Mouse (Mus musculus): Measurements from ENCODE around the gene Fam160a1.

The Fam160a1 gene

DNA sequence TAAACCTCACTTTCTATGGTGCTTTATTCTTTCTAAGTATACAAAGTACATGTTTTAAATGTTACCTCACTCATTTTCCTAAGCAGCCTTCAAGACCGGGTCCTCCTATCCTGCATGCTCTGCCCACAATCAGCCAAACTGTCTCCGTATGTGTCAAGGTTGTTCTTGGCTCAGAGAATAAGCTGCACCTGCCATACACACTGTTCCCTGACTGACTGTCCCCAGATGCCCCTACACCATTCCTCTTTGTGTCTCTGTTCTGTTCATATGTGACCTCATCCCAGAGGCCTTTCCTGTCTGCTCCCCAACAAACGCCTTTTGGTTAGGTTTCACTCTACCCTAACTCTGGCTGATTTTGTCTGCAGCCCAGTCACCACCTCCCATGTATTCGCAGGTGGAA lies 10.2 kb upstream of the Fam160a1 start:
- DNase-seq (ENCODE audit: low read depth), result no peak

DNA sequence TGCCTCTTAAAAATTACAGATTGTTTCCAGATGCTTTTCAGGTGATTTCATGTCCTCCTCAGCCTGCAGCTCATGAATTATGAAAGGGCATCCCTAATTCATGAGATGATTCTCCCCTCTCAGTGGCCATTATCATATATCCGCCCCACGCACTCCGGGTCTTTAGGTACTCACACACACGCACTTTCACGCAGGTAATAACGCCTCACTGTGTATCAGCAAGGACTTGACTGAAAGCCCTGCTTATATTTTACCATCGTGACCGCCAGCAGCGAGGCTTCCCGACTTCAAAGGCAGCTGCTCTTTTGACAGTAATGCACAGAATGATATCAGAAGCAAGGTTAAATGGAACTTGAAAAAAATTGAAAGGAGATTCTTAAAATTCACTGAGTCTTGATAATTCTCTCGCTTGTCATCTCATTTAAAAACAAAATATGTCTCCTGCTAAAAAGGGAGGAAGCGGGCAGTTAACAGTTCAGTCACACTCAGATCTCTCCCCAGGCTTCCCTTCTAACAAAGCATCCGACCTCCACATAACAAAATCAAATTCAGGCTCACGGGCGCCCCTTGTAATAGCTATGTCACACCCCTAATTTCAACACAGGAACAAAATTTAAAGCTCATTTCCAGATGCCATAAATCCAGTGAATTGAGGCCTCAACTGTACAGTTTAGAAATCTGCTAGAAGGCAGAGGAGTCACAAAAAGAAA lies 3.9 kb upstream of the Fam160a1 start:
- DNase-seq (ENCODE audit: low read depth), result no peak

- DNase-seq (ENCODE audit: low read depth), result peak; percentile 39
These were observed 2.2 kb upstream of the Fam160a1 start for GRCm38 (mm10) chr3:85819319-85819718.

DNA sequence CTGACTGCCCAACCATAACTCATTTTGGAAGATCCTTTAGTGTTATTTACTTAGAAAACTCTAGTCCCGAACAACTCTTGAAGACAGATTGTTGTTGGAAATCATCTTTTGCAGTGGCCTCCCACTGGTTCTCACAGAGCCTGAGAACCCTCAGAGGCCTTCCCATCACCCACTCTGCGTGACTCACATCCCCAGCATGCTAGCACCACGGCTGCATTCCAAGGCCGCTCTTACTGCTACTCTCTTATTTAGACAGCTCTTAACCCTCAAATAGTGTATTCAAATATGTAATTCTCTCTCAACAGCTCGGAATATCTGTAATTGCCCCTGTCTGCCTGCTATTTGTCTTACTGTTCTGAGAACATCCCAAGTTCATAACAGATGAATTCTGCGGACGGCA lies 2.9 kb downstream of the Fam160a1 start:
- DNase-seq (ENCODE audit: low read depth), result peak; percentile 90

GRCm38 (mm10) chr3:85813101-85814014 lies 3.7 kb downstream of the Fam160a1 start:
- DNase-seq (ENCODE audit: low read depth), result peak; percentile 61

- no peak for DNase-seq (ENCODE audit: low read depth)
These were observed 5.1 kb downstream of the Fam160a1 start for GRCm38 (mm10) chr3:85812010-85812409.

- DNase-seq (ENCODE audit: low read depth), result peak; percentile 34
These were observed 23.9 kb downstream of the Fam160a1 start for GRCm38 (mm10) chr3:85793166-85793565.

DNA sequence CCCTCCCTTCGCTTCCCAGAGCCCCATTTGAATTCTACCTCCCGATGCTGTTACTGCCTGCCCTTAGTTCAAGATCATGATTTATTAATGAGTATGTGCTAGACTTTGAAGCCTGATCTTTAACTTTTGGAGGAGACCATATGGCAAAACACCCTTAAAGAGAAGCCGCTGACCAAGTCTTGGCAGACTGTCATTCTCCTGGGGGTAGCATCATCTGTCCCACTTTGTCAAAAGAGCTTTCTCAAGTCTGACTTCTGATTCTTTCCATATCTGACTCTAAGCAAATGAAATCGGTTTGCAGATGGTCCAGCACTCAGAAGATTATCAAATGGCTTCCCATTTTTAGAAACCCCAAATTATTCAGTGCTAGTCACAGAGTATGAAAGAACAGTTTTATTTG lies 27.3 kb downstream of the Fam160a1 start:
- DNase-seq (ENCODE audit: low read depth), result no peak

DNA sequence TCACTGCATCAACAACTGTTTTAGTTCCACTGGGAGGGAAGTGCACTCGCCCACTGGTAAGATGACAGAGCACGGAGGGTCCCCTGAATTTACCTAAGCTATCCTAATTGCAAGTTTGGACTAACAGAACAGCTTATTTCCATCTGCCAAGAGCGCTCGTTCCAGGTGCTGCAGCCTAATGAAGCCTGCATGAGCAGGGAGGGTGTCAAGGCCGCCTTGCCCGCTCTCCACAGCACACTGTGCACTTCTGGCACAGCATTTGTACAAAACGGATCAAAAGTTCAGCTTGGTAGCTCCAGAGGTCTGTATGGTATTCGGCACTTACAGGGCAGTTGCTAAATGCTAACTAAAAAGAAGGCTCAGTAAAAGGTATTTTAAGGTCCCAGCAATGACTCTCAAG lies 30.6 kb downstream of the Fam160a1 start:
- no peak for DNase-seq (ENCODE audit: low read depth)

- DNase-seq (ENCODE audit: low read depth), result peak; percentile 25
These were observed 36.2 kb downstream of the Fam160a1 start for GRCm38 (mm10) chr3:85780906-85781305.

DNA sequence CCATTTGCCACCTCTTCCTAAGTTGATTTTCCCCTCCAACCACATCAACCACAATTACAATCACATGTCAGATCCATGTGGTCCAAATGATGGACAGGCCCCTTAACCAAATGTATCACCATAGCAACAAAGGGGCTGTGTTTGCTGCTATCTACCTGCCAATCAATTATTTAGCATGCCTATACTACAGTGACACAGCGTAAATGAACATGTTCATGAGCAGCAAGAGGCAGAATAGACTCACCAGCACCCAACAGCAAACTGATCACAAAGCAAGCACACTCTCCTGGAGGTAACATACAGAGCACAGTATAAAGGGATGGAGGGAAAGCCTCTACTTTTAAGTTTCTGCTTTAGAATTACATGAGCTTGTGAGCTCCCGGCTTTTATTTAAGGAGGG lies 36.8 kb downstream of the Fam160a1 start:
- no peak for DNase-seq (ENCODE audit: low read depth)

- no peak for DNase-seq (ENCODE audit: low read depth)
These were observed 39.2 kb downstream of the Fam160a1 start for GRCm38 (mm10) chr3:85777841-85778240.

- DNase-seq (ENCODE audit: low read depth), result no peak
These were observed 39.7 kb downstream of the Fam160a1 start for GRCm38 (mm10) chr3:85777356-85777755.

DNA sequence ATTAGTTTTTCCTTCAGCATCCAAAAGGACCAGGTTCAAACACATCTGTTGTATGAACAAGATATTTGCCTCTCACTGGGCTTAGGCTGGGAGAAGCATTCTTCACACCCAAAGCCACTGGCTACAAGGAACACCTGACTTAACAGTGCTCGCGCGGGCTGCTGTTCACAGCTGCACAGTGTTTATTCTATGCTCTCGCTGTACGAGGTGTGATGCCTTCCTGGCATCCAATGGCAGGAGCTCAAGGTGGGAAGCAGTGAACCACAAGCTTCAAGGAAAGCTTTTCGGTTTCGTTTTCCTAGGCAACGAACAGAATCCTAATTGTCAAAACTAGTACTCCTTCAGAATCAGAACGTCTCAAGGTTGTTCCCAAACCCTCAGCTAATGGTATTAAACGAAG lies 40.4 kb downstream of the Fam160a1 start:
- no peak for DNase-seq (ENCODE audit: low read depth)

- no peak for DNase-seq (ENCODE audit: low read depth)
These were observed 41.0 kb downstream of the Fam160a1 start for GRCm38 (mm10) chr3:85776126-85776525.

- peak; percentile 49 for DNase-seq (ENCODE audit: low read depth)
These were observed 43.2 kb downstream of the Fam160a1 start for GRCm38 (mm10) chr3:85773886-85774285.

DNA sequence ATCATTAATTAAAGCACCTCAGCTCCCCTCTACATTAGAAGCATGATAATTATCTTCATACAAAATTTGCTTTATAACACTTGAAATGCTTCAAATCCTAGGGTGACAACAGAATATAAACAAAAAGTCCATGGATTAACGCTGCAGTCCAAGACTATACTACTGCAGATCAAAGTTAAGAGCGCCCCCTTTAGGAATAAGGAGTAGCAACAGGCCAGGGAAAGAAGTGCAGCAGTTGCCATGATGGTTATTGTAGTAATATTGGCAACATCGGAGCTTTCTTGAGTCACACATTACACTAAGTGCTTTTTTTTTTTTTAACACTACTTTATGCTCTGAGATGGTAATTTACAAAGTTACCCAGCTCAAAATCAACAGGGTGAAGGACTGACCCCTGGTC lies 43.7 kb downstream of the Fam160a1 start:
- DNase-seq (ENCODE audit: low read depth), result peak; percentile 58

- DNase-seq (ENCODE audit: low read depth), result peak; percentile 72
These were observed 52.2 kb downstream of the Fam160a1 start for GRCm38 (mm10) chr3:85764937-85765337.

- no peak for DNase-seq (ENCODE audit: low read depth)
These were observed 52.9 kb downstream of the Fam160a1 start for GRCm38 (mm10) chr3:85764008-85764834.

DNA sequence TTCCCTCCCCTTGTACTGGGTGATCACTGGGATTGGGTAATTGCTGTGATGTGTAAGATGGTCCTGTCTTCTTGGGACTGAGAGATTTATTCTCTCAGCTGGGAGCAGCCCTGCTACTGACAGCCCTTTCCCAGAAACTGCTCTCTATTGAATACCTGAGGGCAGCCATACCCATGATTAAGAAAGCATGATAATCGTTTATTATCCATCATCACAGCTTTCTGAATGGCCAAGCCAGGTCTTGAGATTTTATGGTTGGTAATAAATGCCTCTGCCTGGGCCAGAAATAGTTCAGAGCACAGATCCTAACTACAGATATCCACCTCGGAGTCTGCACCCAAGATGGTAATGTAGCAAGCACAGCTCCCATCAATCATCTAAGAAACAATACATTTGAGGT lies 59.1 kb downstream of the Fam160a1 start:
- DNase-seq (ENCODE audit: low read depth), result no peak

GRCm38 (mm10) chr3:85757435-85757834 lies 59.7 kb downstream of the Fam160a1 start:
- no peak for DNase-seq (ENCODE audit: low read depth)

GRCm38 (mm10) chr3:85749348-85749747 lies 67.7 kb downstream of the Fam160a1 start:
- no peak for DNase-seq (ENCODE audit: low read depth)

All from NIH3T3 (cell line).